Comparison of ENCODE assay signal across 13 mouse cellular contexts in genomic region chr3:89810841-89811240, GRCm38 (mm10). TPM values are rescaled to one million over a fixed set of nuclear protein-coding genes. Genes with fewer than 3 reads are reported as not detected.
DNase-seq lines count a peak whose midpoint lies in the region; ATAC-seq and TF ChIP-seq lines count a peak whose summit lies in the region.
"Had no signal": no experiment of that assay in that cellular context is flagged by ENCODE, and none has a peak within 500 bp of the region (broad histone marks: within the 10 kb centered on the region; RNA-seq: fewer than 3 reads in every experiment).

No protein-coding gene starts in this region.

- peak; percentile 55 for TF ChIP-seq CTCF in kidney, postnatal 0 days (IDR thresholded peaks at IDR 0.05; ENCODE audit: low read depth)

- no peak overlapping the region for H3K27ac ChIP-seq in kidney, postnatal 0 days
- H3K27ac ChIP-seq: embryonic facial prominence, embryonic 13.5 days; macrophage; midbrain, embryonic 15.5 days; neural tube, embryonic 13.5 days had no signal

- no peaks in the 10 kb centered on the region for H3K36me3 ChIP-seq in kidney, postnatal 0 days (ENCODE audit: insufficient read depth, low read length)
- H3K36me3 ChIP-seq: embryonic facial prominence, embryonic 13.5 days; midbrain, embryonic 15.5 days; neural tube, embryonic 13.5 days had no signal

- H3K9ac ChIP-seq in kidney, postnatal 0 days (ENCODE audit: low read depth, low read length): no peak overlapping the region
- H3K9ac ChIP-seq: embryonic facial prominence, embryonic 13.5 days; midbrain, embryonic 15.5 days; neural tube, embryonic 13.5 days had no signal

- H3K4me1 ChIP-seq in kidney, postnatal 0 days (replicated peaks; ENCODE audit: insufficient read depth, low read length): no peaks in the 10 kb centered on the region
- H3K4me1 ChIP-seq: embryonic facial prominence, embryonic 13.5 days; midbrain, embryonic 15.5 days; neural tube, embryonic 13.5 days had no signal

- no peak for DNase-seq in kidney, postnatal 0 days (ENCODE audit: low spot score)
- no peak for DNase-seq in kidney, adult 8-10 months
- peak; percentile 26 for DNase-seq in thymus, postnatal 14 days
- DNase-seq in thymus, postnatal 25 days: no peak
- DNase-seq in R1 (ENCODE audit: low read depth, low spot score): peak; percentile 53
- no peak for DNase-seq in gastrocnemius, postnatal 4 days (ENCODE audit: low spot score in 2 of 2)
- DNase-seq: cerebellum, postnatal 36 days; heart, postnatal 4 days had no signal

- H3K9me3 ChIP-seq in kidney, postnatal 0 days (replicated peaks; ENCODE audit: low read length): no peaks in the 10 kb centered on the region
- H3K9me3 ChIP-seq: embryonic facial prominence, embryonic 13.5 days; midbrain, embryonic 15.5 days had no signal

- H3K27me3 ChIP-seq in kidney, postnatal 0 days (ENCODE audit: insufficient read depth, low read length): no peaks in the 10 kb centered on the region
- H3K27me3 ChIP-seq: midbrain, embryonic 15.5 days; neural tube, embryonic 13.5 days had no signal

- no peak for ATAC-seq in kidney, postnatal 0 days (replicated peaks; ENCODE audit: low FRiP score, low read depth)
- ATAC-seq in megakaryocyte, adult 5-6 weeks (ENCODE audit: poor library complexity, severe bottlenecking): no peak
- ATAC-seq: midbrain, embryonic 15.5 days had no signal

- no peak overlapping the region for H3K4me3 ChIP-seq in kidney, postnatal 0 days (replicated peaks; ENCODE audit: low read depth, low read length)
- H3K4me3 ChIP-seq: embryonic facial prominence, embryonic 13.5 days; midbrain, embryonic 15.5 days; neural tube, embryonic 13.5 days had no signal

- no peak overlapping the region for H3K4me2 ChIP-seq in kidney, postnatal 0 days (ENCODE audit: low read length)
- H3K4me2 ChIP-seq: embryonic facial prominence, embryonic 13.5 days; midbrain, embryonic 15.5 days; neural tube, embryonic 13.5 days had no signal

RNA-seq across cellular contexts. Expression of gene She, which starts 20.3 kb away (rescaled TPM):
- polyA plus RNA-seq in kidney, postnatal 0 days (2015; fragmentation: Nextera tagmentation; extraction: Ambion mirVana): 5.4 and 5.9 TPM in 2 replicates
- total RNA-seq in megakaryocyte, adult 5-6 weeks (2015): not detected in 2 replicates
- not detected in 2 replicates for total RNA-seq in megakaryocyte, adult 5-6 weeks (2017)
- 10 to 100 TPM; 10.3 to 11.1 TPM for total RNA-seq in gastrocnemius, postnatal 4 days (2021)
- polyA plus RNA-seq: macrophage had no signal

RNA-seq across cellular contexts. Expression of gene Ube2q1, which starts 37.4 kb away (rescaled TPM):
- 11.3 and 13.2 TPM in 2 replicates for polyA plus RNA-seq in kidney, postnatal 0 days (2015; fragmentation: Nextera tagmentation; extraction: Ambion mirVana)
- total RNA-seq in megakaryocyte, adult 5-6 weeks (2015): 113 and 119 TPM in 2 replicates
- total RNA-seq in megakaryocyte, adult 5-6 weeks (2017): 133 and 138 TPM in 2 replicates
- total RNA-seq in gastrocnemius, postnatal 4 days (2021): 10 to 100 TPM; 29.5 to 33.4 TPM

RNA-seq across cellular contexts. Expression of gene Chrnb2, which starts 46.4 kb away (rescaled TPM):
- 0.36 and 0.47 TPM in 2 replicates for polyA plus RNA-seq in kidney, postnatal 0 days (2015; fragmentation: Nextera tagmentation; extraction: Ambion mirVana)
- 0.21 and 0.91 TPM in 2 replicates for total RNA-seq in megakaryocyte, adult 5-6 weeks (2015)
- total RNA-seq in megakaryocyte, adult 5-6 weeks (2017): 0.49 and 0.51 TPM in 2 replicates
- under 1 TPM; 0.23 to 0.27 TPM for total RNA-seq in gastrocnemius, postnatal 4 days (2021)

Comparison
In these comparisons a context has a peak if more than half of its experiments do, and no peak if none do; other contexts are left out.
1. DNase-seq: peak in thymus, postnatal 14 days (single experiment) and R1 (single experiment); none in kidney, postnatal 0 days (single experiment), kidney, adult 8-10 months (0 of 2), thymus, postnatal 25 days (single experiment) and gastrocnemius, postnatal 4 days (0 of 2).
2. RNA of gene She, which starts 20.3 kb away (total RNA-seq): 10.3 to 11.1 TPM in gastrocnemius, postnatal 4 days; not detected in megakaryocyte, adult 5-6 weeks; every median in the first group is over 10 times any median in the second.